Mouse (Mus musculus): ENCODE data around the gene Nfx1.

DNA sequence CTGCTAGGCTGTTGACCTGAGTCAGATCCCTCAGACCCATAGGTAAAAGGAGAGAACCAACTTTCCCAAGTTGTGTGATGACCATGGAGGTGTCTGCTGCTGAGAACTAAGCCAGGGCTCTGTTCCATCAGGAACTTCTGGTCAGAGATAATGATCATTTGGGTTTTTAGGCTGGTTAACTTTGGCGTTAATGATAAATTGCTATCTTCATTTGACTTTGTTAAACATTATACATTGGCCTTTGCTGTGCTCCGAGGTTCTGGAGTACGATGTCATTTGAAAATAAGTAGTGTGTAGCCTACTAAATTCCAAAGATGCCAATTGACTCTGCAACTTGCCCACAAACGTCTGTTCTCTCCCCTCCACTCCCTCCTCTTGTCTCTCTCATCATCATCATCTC lies 1.5 kb upstream of the Nfx1 start:
- no peak for TF ChIP-seq POLR2A (IDR thresholded peaks at IDR 0.05; ENCODE audit: insufficient read depth, low read length)
- TF ChIP-seq CTCF (IDR thresholded peaks at IDR 0.05; ENCODE audit: low read depth, low read length) = no peak

Measured in ES-Bruce4 (cell line).